Mouse (Mus musculus) liver, adult 2 months (tissue): Measurements from ENCODE around the gene Kdm6b.

ENCODE experiments used
- CTCF ChIP-seq: fragments of 200-500 bp; IDR thresholded peaks from 2 replicates; pipeline ENCODE4 v1.5.1; 2011; ENCODE audit warnings: low read depth, low read length, control low read depth
- POLR2A ChIP-seq: fragments of 200-500 bp; IDR thresholded peaks from 2 replicates; pipeline ENCODE4 v1.6.1; 2011; ENCODE audit warnings: low read length, control low read depth; ENCODE audit not compliant: insufficient read depth; ENCODE audit errors: extremely low read depth

GRCm38 (mm10) chr11:69461568-69461967 lies 48.1 kb upstream of the Kdm6b start:
- TF ChIP-seq CTCF = no peak
- no peak for TF ChIP-seq POLR2A
